Mouse (Mus musculus) adrenal gland (tissue): ENCODE measurements around the gene Tfap4.
"Not testable (repeated sequence)": the region's sequence is repeated elsewhere in the genome, so short reads cannot be mapped to it uniquely, and the experiment has no call there.

Source experiments
- intact Hi-C: fragments of 180-260 bp; cut with DNase I; formaldehyde crosslinking; loops from one replicate; pipeline ENCODE4 v1.15.1; 2025

The Tfap4 gene

GRCm38 (mm10) chr16:4557085-4557484 is 2.6 kb downstream of the Tfap4 start:
- intact Hi-C loops, result no loop called here

- intact Hi-C loops, result no loop called here
Measured at GRCm38 (mm10) chr16:4555555-4555954, 4.1 kb downstream of the Tfap4 start.

- intact Hi-C loops, result no loop called here
Measured at GRCm38 (mm10) chr16:4552829-4553550, 6.7 kb downstream of the Tfap4 start.

- intact Hi-C loops, result no loop called here
Measured at GRCm38 (mm10) chr16:4551885-4552284, 7.8 kb downstream of the Tfap4 start.

- intact Hi-C loops, result no loop called here
Measured at GRCm38 (mm10) chr16:4551056-4551455, 8.6 kb downstream of the Tfap4 start.

GRCm38 (mm10) chr16:4548953-4549688 is 10.5 kb downstream of the Tfap4 start:
- intact Hi-C loops, result no loop called here

- intact Hi-C loops, result no loop called here
Measured at GRCm38 (mm10) chr16:4547611-4548010, 12.0 kb downstream of the Tfap4 start.

GRCm38 (mm10) chr16:4546838-4547237 is 12.8 kb downstream of the Tfap4 start:
- intact Hi-C loops, result no loop called here

- intact Hi-C loops, result no loop called here
Measured at GRCm38 (mm10) chr16:4544845-4545244, 14.8 kb downstream of the Tfap4 start.

GRCm38 (mm10) chr16:4543266-4543665 is 16.4 kb downstream of the Tfap4 start:
- intact Hi-C loops, result no loop called here

GRCm38 (mm10) chr16:4542236-4542774 is 17.3 kb downstream of the Tfap4 start:
- intact Hi-C loops, result loop anchor here (1.0 kb wide), 1 partner anchor 226 kb away; no protein-coding TSS in a partner anchor

- intact Hi-C loops, result loop anchor here (1.0 to 2.0 kb wide), 2 partner anchors 51 to 225 kb away; no protein-coding TSS in a partner anchor
Measured at GRCm38 (mm10) chr16:4541501-4542198, 18.0 kb downstream of the Tfap4 start, which contains the start of gene Srl. Gene Srl, minus strand, starts transcription at chr16:4541816.

- intact Hi-C loops, result loop anchor here (2.0 kb wide), 1 partner anchor 50 kb away; no protein-coding TSS in a partner anchor
Measured at GRCm38 (mm10) chr16:4541033-4541432, 18.6 kb downstream of the Tfap4 start.

- intact Hi-C loops, result loop anchor here (2.0 kb wide), 1 partner anchor 49 kb away; no protein-coding TSS in a partner anchor
Measured at GRCm38 (mm10) chr16:4540064-4540775, 19.4 kb downstream of the Tfap4 start.

GRCm38 (mm10) chr16:4539521-4539920 is 20.1 kb downstream of the Tfap4 start:
- intact Hi-C loops, result no loop called here

GRCm38 (mm10) chr16:4537616-4538358 is 21.9 kb downstream of the Tfap4 start:
- intact Hi-C loops, result no loop called here

GRCm38 (mm10) chr16:4527373-4527772 is 32.3 kb downstream of the Tfap4 start:
- intact Hi-C loops, result not testable (repeated sequence)

- intact Hi-C loops, result no loop called here
Measured at GRCm38 (mm10) chr16:4523313-4524004, 36.2 kb downstream of the Tfap4 start.

- intact Hi-C loops, result no loop called here
Measured at GRCm38 (mm10) chr16:4522879-4523278, 36.8 kb downstream of the Tfap4 start.
